8 mouse cellular contexts compared by ENCODE assay signal in the genomic region with DNA sequence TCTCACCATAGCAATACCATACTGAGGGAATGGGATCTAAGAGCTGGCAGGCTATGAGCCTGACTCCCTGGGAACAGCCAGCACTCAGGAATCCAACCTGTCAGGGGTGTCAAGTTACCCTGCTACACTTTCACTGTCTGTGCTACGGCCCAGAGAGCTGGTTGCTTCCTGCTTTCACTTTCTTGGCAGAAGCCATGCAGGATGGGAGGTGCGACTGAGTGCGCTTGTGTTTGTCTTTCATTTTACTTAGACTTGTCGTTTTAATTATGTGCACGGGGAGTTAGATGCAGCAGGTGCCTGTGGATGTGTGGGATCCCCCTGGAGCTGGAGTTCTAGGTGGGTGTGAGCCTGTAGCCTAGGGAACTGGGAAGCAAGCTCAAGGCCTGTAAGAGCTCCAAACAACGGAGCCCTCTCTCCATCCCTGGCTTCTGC. TPM values are rescaled to one million over a fixed set of nuclear protein-coding genes. Genes with fewer than 3 reads are reported as not detected.
DNase-seq lines count a peak whose midpoint lies in the region; ATAC-seq and TF ChIP-seq lines count a peak whose summit lies in the region.

No protein-coding gene starts in this region.

- peak; percentile 36 to 44 for DNase-seq in spleen, adult 2 months (ENCODE audit: low read depth in 1 of 2, low spot score in 2 of 2)
- DNase-seq in spleen, postnatal 14 days (ENCODE audit: low spot score in 2 of 2) = no peak
- no peak for DNase-seq in cerebellum, adult 18-20 months
- DNase-seq in adrenal gland, adult 8-10 months = no peak
- no peak for DNase-seq in adrenal gland, postnatal 10 days

- H3K4me1 ChIP-seq in spleen, adult 2 months (ENCODE audit: control insufficient read depth, insufficient read depth, insufficient read length) = peaks cover 13% of the 10 kb centered on the region; the same call in 1 of the 2 replicates
- H3K4me1 ChIP-seq in embryonic facial prominence, embryonic 12.5 days = peaks cover 18% of the 10 kb centered on the region
- H3K4me1 ChIP-seq in intestine, postnatal 0 days (replicated peaks; ENCODE audit: control insufficient read depth, insufficient read depth, low read length) = no peaks in the 10 kb centered on the region

- TF ChIP-seq CTCF in spleen, adult 2 months (IDR thresholded peaks at IDR 0.05; ENCODE audit: extremely low read depth, insufficient read depth, insufficient read length, insufficient replicate concordance) = no peak
- no peak for TF ChIP-seq CTCF in intestine, postnatal 0 days (IDR thresholded peaks at IDR 0.05; ENCODE audit: low read depth)

- no peak overlapping the region for H3K9ac ChIP-seq in embryonic facial prominence, embryonic 12.5 days
- H3K9ac ChIP-seq in intestine, postnatal 0 days (ENCODE audit: low read depth, low read length) = no peak overlapping the region

- no peaks in the 10 kb centered on the region for H3K9me3 ChIP-seq in embryonic facial prominence, embryonic 12.5 days
- H3K9me3 ChIP-seq in intestine, postnatal 0 days (ENCODE audit: control insufficient read depth) = no peaks in the 10 kb centered on the region

- ATAC-seq in embryonic facial prominence, embryonic 12.5 days (ENCODE audit: insufficient number of reproducible peaks, insufficient read depth, low FRiP score, low TSS enrichment) = 0 out of 2 replicates have a peak, but pooled peaks have one; percentile 69
- ATAC-seq in intestine, postnatal 0 days = peak; percentile 69
- ATAC-seq in monocyte, adult 5-6 weeks (replicated peaks; ENCODE audit: insufficient number of reproducible peaks, low FRiP score, low TSS enrichment, poor library complexity, severe bottlenecking) = peak; percentile 85

- no peaks in the 10 kb centered on the region for H3K36me3 ChIP-seq in spleen, adult 2 months (ENCODE audit: control insufficient read depth, insufficient read depth, low read length)
- no peaks in the 10 kb centered on the region for H3K36me3 ChIP-seq in embryonic facial prominence, embryonic 12.5 days
- no peaks in the 10 kb centered on the region for H3K36me3 ChIP-seq in intestine, postnatal 0 days (ENCODE audit: control insufficient read depth, insufficient read depth)

- H3K4me2 ChIP-seq in embryonic facial prominence, embryonic 12.5 days (replicated peaks) = no peak overlapping the region
- peak overlapping the region; percentile 30 for H3K4me2 ChIP-seq in intestine, postnatal 0 days (replicated peaks; ENCODE audit: low read depth)

- peak overlapping the region; percentile 34; the same call in 1 of the 2 replicates for H3K4me3 ChIP-seq in spleen, adult 2 months (ENCODE audit: extremely low read depth, insufficient read depth, insufficient read length)
- no peak overlapping the region for H3K4me3 ChIP-seq in embryonic facial prominence, embryonic 12.5 days
- no peak overlapping the region for H3K4me3 ChIP-seq in intestine, postnatal 0 days (ENCODE audit: low read depth, low read length)

- TF ChIP-seq POLR2A in spleen, adult 2 months (IDR thresholded peaks at IDR 0.05; ENCODE audit: low read depth, low read length) = peak; percentile 40

- H3K27me3 ChIP-seq in spleen, adult 2 months (ENCODE audit: control insufficient read depth, insufficient read depth, low read length) = no peaks in the 10 kb centered on the region
- no peaks in the 10 kb centered on the region for H3K27me3 ChIP-seq in embryonic facial prominence, embryonic 12.5 days
- H3K27me3 ChIP-seq in intestine, postnatal 0 days (replicated peaks; ENCODE audit: control insufficient read depth, insufficient read depth, low read length) = peaks cover 30% of the 10 kb centered on the region

- H3K27ac ChIP-seq in spleen, adult 2 months (ENCODE audit: insufficient read depth, low read length) = peak overlapping the region; percentile 82
- no peak overlapping the region for H3K27ac ChIP-seq in embryonic facial prominence, embryonic 12.5 days
- H3K27ac ChIP-seq in intestine, postnatal 0 days (ENCODE audit: low read depth, low read length) = no peak overlapping the region

- WGBS in spleen, adult 2 months = 8% methylated on average over 6 of the region's 6 CpGs
- WGBS in embryonic facial prominence, embryonic 12.5 days = 10% methylated on average over 6 of the region's 6 CpGs
- WGBS in intestine, postnatal 0 days = 15% methylated on average over 6 of the region's 6 CpGs

RNA-seq across cellular contexts. Expression of gene Celsr1, which starts 25.9 kb away (rescaled TPM):
- polyA plus RNA-seq in spleen, adult 2 months (2012; rRNA removed) = 7.4 and 7.9 TPM in 2 replicates
- 2.4 and 2.5 TPM in 2 replicates for polyA plus RNA-seq in embryonic facial prominence, embryonic 12.5 days (2016; fragmentation: Nextera tagmentation; extraction: Ambion mirVana)
- polyA plus RNA-seq in intestine, postnatal 0 days (2015; fragmentation: Nextera tagmentation; extraction: Ambion mirVana) = 0.33 and 0.39 TPM in 2 replicates
- total RNA-seq in monocyte, adult 5-6 weeks (2017) = 0.11 to 2.1 TPM (median 0.76 TPM) in 3 replicates
- total RNA-seq in adrenal gland, adult 8-10 months (2022) = 10 to 100 TPM in 2 of 4 experiments, 1 to 10 TPM in 2; 5.2 to 16.1 (median 8.7) TPM
- 1 to 10 TPM; 4.4 to 6.5 TPM for total RNA-seq in adrenal gland, postnatal 10 days (2021)

RNA-seq across cellular contexts. Expression of gene Gramd4, which starts 49.8 kb away (rescaled TPM):
- polyA plus RNA-seq in spleen, adult 2 months (2012; rRNA removed) = 36.2 and 43.9 TPM in 2 replicates
- polyA plus RNA-seq in embryonic facial prominence, embryonic 12.5 days (2016; fragmentation: Nextera tagmentation; extraction: Ambion mirVana) = 19.4 and 19.6 TPM in 2 replicates
- 5.6 and 6.4 TPM in 2 replicates for polyA plus RNA-seq in intestine, postnatal 0 days (2015; fragmentation: Nextera tagmentation; extraction: Ambion mirVana)
- total RNA-seq in monocyte, adult 5-6 weeks (2017) = 112 to 191 TPM (median 137 TPM) in 3 replicates
- total RNA-seq in adrenal gland, adult 8-10 months (2022) = 10 to 100 TPM; 15.4 to 22.2 (median 17.5) TPM
- 10 to 100 TPM; 13.9 to 22.1 TPM for total RNA-seq in adrenal gland, postnatal 10 days (2021)

Comparison
In these comparisons a context has a peak if more than half of its experiments do, and no peak if none do; other contexts are left out.
1. DNase-seq: peak in spleen, adult 2 months (2 of 2); none in spleen, postnatal 14 days (0 of 2), cerebellum, adult 18-20 months (0 of 2), adrenal gland, adult 8-10 months (single experiment) and adrenal gland, postnatal 10 days (single experiment).
2. Peak in every context shown above with its lines, with median percentiles within 50 percentile points of each other: ATAC-seq.